27 mouse cellular contexts compared by ENCODE assay signal in the genomic region with DNA sequence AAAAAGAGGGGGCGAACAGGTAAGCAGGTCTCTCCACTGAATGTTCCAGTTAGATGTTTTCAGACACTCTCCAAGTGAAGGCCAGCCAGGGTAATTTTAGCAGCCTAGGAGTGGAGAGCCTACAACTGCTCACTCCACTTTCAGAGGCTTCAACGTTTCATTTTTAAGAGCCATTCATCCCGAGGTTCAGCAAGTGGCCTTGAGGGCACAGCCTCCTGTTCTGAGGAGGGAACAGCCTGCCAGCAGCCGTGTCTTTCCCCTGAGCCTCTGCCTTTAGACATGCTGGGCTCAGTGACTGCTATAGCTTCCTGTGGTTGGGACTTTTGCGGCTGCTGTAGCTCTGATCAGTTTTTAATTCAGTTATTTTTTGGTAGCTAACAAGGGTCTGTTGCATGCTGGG. TPM values are rescaled to one million over a fixed set of nuclear protein-coding genes. Genes with fewer than 3 reads are reported as not detected.
DNase-seq lines count a peak whose midpoint lies in the region; ATAC-seq and TF ChIP-seq lines count a peak whose summit lies in the region.
"Had no signal": no experiment of that assay in that cellular context is flagged by ENCODE, and none has a peak within 500 bp of the region (broad histone marks: within the 10 kb centered on the region; RNA-seq: fewer than 3 reads in every experiment).

No protein-coding gene starts in this region.

- peaks cover 21% of the 10 kb centered on the region for H3K4me1 ChIP-seq in heart, embryonic 12.5 days (replicated peaks)
- H3K4me1 ChIP-seq in lung, postnatal 0 days (ENCODE audit: insufficient read depth, low read depth, low read length): no peaks in the 10 kb centered on the region
- no peaks in the 10 kb centered on the region for H3K4me1 ChIP-seq in limb, embryonic 11.5 days (ENCODE audit: control insufficient read depth, insufficient read depth, low read length)
- H3K4me1 ChIP-seq: hindbrain, embryonic 15.5 days; intestine, embryonic 15.5 days; neural tube, embryonic 15.5 days had no signal

- no peak overlapping the region for H3K9ac ChIP-seq in heart, embryonic 12.5 days
- no peak overlapping the region for H3K9ac ChIP-seq in lung, postnatal 0 days (replicated peaks; ENCODE audit: low read depth)
- no peak overlapping the region for H3K9ac ChIP-seq in limb, embryonic 11.5 days (ENCODE audit: low read length)
- H3K9ac ChIP-seq: hindbrain, embryonic 15.5 days; intestine, embryonic 15.5 days; neural tube, embryonic 15.5 days had no signal

- H3K4me2 ChIP-seq in heart, embryonic 12.5 days: no peak overlapping the region
- H3K4me2 ChIP-seq in lung, postnatal 0 days (replicated peaks; ENCODE audit: low read depth, low read length): no peak overlapping the region
- no peak overlapping the region for H3K4me2 ChIP-seq in limb, embryonic 11.5 days (ENCODE audit: low read depth, severe bottlenecking)
- H3K4me2 ChIP-seq: hindbrain, embryonic 15.5 days; intestine, embryonic 15.5 days; liver, embryonic 11.5 days; midbrain, embryonic 11.5 days; neural tube, embryonic 15.5 days had no signal

- intact Hi-C loops in heart, postnatal 10 days (cut with DNase I): no loop called here

- no peaks in the 10 kb centered on the region for H3K9me3 ChIP-seq in heart, embryonic 12.5 days (replicated peaks)
- H3K9me3 ChIP-seq in lung, postnatal 0 days (ENCODE audit: low read length): no peaks in the 10 kb centered on the region
- H3K9me3 ChIP-seq in limb, embryonic 11.5 days (ENCODE audit: control insufficient read depth, low read length): no peaks in the 10 kb centered on the region
- H3K9me3 ChIP-seq: hindbrain, embryonic 15.5 days; intestine, embryonic 15.5 days; neural tube, embryonic 15.5 days had no signal

- no peak for TF ChIP-seq EP300 in lung, postnatal 0 days (IDR thresholded peaks at IDR 0.05)

- ATAC-seq in heart, embryonic 12.5 days (ENCODE audit: insufficient number of reproducible peaks, low FRiP score): no peak
- peak; percentile 44 for ATAC-seq in lung, postnatal 0 days
- no peak for ATAC-seq in limb, embryonic 11.5 days (ENCODE audit: insufficient number of reproducible peaks, low FRiP score, low TSS enrichment, low read depth)
- no peak for ATAC-seq in megakaryocyte-erythroid progenitor cell, adult 5-6 weeks (replicated peaks; ENCODE audit: low FRiP score, low TSS enrichment, poor library complexity, severe bottlenecking)
- ATAC-seq: activated CD4-positive, CD25-positive, alpha-beta regulatory T cell, adult 4 months; forebrain, embryonic 14.5 days; intestine, embryonic 15.5 days had no signal

- peak; percentile 54 to 59 for DNase-seq in adrenal gland, adult (ENCODE audit: inconsistent age in 2 of 2, low spot score in 1 of 2)
- DNase-seq in adrenal gland, adult 18-20 months (ENCODE audit: low spot score in 2 of 2): no peak
- no peak for DNase-seq in heart, postnatal 10 days
- peak; percentile 37 for DNase-seq in lung, postnatal 0 days (ENCODE audit: low spot score)
- DNase-seq in lung, postnatal 10 days: no peak
- DNase-seq in limb, embryonic 11.5 days (ENCODE audit: low spot score): peak; percentile 19
- DNase-seq: cerebellum, adult 8-10 months; cerebellum, postnatal 36 days; gastrocnemius, adult 2 months; kidney, adult 8-10 months; kidney, postnatal 10 days; left cerebral cortex, postnatal 4 days; lung, adult 2 months; right cerebral cortex, adult 18-20 months; right cerebral cortex, postnatal 4 days; thymus, adult 18-20 months; thymus, postnatal 36 days had no signal

- 39% methylated on average over 5 of the region's 5 CpGs for WGBS in heart, embryonic 12.5 days
- 51% methylated on average over 5 of the region's 5 CpGs for WGBS in lung, postnatal 0 days
- WGBS in limb, embryonic 11.5 days: 67% methylated on average over 5 of the region's 5 CpGs

- H3K36me3 ChIP-seq in heart, embryonic 12.5 days: no peaks in the 10 kb centered on the region
- H3K36me3 ChIP-seq in lung, postnatal 0 days (ENCODE audit: insufficient read depth, low read length): no peaks in the 10 kb centered on the region
- no peaks in the 10 kb centered on the region for H3K36me3 ChIP-seq in limb, embryonic 11.5 days (ENCODE audit: control insufficient read depth, insufficient read depth, low read length)
- H3K36me3 ChIP-seq: hindbrain, embryonic 15.5 days; intestine, embryonic 15.5 days; neural tube, embryonic 15.5 days had no signal

- TF ChIP-seq CTCF in lung, postnatal 0 days (IDR thresholded peaks at IDR 0.05): no peak

- H3K27me3 ChIP-seq in heart, embryonic 12.5 days (replicated peaks): no peaks in the 10 kb centered on the region
- H3K27me3 ChIP-seq in lung, postnatal 0 days (replicated peaks; ENCODE audit: insufficient read depth, low read length): no peaks in the 10 kb centered on the region
- H3K27me3 ChIP-seq in limb, embryonic 11.5 days (ENCODE audit: control insufficient read depth, insufficient read depth, low read length): no peaks in the 10 kb centered on the region
- H3K27me3 ChIP-seq: hindbrain, embryonic 15.5 days; intestine, embryonic 15.5 days; neural tube, embryonic 15.5 days had no signal

- peak overlapping the region; percentile 38; the same call in 1 of the 2 replicates for H3K27ac ChIP-seq in heart, embryonic 12.5 days (ENCODE audit: poor library complexity, severe bottlenecking)
- no peak overlapping the region for H3K27ac ChIP-seq in lung, postnatal 0 days (ENCODE audit: low read length)
- H3K27ac ChIP-seq in limb, embryonic 11.5 days (replicated peaks; ENCODE audit: low read depth, low read length): no peak overlapping the region
- H3K27ac ChIP-seq: gastrocnemius, adult 2 months; hindbrain, embryonic 15.5 days; intestine, embryonic 15.5 days; neural tube, embryonic 15.5 days had no signal

- H3K4me3 ChIP-seq in heart, embryonic 12.5 days: no peak overlapping the region
- no peak overlapping the region for H3K4me3 ChIP-seq in lung, postnatal 0 days (ENCODE audit: low read depth, low read length)
- no peak overlapping the region for H3K4me3 ChIP-seq in limb, embryonic 11.5 days (ENCODE audit: low read depth, low read length)
- H3K4me3 ChIP-seq: gastrocnemius, adult 2 months; hindbrain, embryonic 15.5 days; intestine, embryonic 15.5 days; neural tube, embryonic 15.5 days had no signal

RNA-seq across cellular contexts. Expression of a gene that starts 38.9 kb away (rescaled TPM):
- total RNA-seq in adrenal gland, adult 18-20 months (2021): 10 to 100 TPM; 18.2 to 26.9 TPM
- 0.06 and 0.10 TPM in 2 replicates for polyA plus RNA-seq in heart, embryonic 12.5 days (2016; fragmentation: Nextera tagmentation; extraction: Ambion mirVana)
- total RNA-seq in heart, postnatal 10 days (2021): not detected
- polyA plus RNA-seq in lung, postnatal 0 days (2015; fragmentation: Nextera tagmentation; extraction: Ambion mirVana): 0.88 and 1.1 TPM in 2 replicates
- polyA plus RNA-seq in limb, embryonic 11.5 days (2014; fragmentation: Nextera tagmentation; extraction: Ambion mirVana): 0.08 and 0.14 TPM in 2 replicates
- not detected in 2 replicates for total RNA-seq in megakaryocyte-erythroid progenitor cell, adult 5-6 weeks (2014; fragmentation: Nextera tagmentation)
- total RNA-seq in megakaryocyte-erythroid progenitor cell, adult 5-6 weeks (2017): not detected in 2 replicates
- total RNA-seq: gastrocnemius, adult 2 months had no signal
- polyA plus RNA-seq: activated CD4-positive, CD25-positive, alpha-beta regulatory T cell, adult 4 months; heart, postnatal 0 days; liver, embryonic 11.5 days had no signal

Comparison
In these comparisons a context has a peak if more than half of its experiments do, and no peak if none do; other contexts are left out.
1. DNase-seq: peak in adrenal gland, adult (2 of 2), lung, postnatal 0 days (single experiment) and limb, embryonic 11.5 days (single experiment); none in adrenal gland, adult 18-20 months (0 of 2), heart, postnatal 10 days (0 of 2) and lung, postnatal 10 days (single experiment).
2. RNA of a gene that starts 38.9 kb away (total RNA-seq): 18.2 to 26.9 TPM in adrenal gland, adult 18-20 months; not detected in heart, postnatal 10 days and not detected in megakaryocyte-erythroid progenitor cell, adult 5-6 weeks; every median in the first group is over 10 times any median in the second.